Mouse (Mus musculus): ENCODE data around the gene Lap3. TPM values are rescaled to one million over a fixed set of nuclear protein-coding genes. Genes with fewer than 3 reads are reported as not detected.
A peak's percentile ranks its signal among the peaks of the same experiment; 100 is the strongest.

Lap3 gene
- polyA plus RNA-seq, 1 experiment, result 14.9 TPM

DNA sequence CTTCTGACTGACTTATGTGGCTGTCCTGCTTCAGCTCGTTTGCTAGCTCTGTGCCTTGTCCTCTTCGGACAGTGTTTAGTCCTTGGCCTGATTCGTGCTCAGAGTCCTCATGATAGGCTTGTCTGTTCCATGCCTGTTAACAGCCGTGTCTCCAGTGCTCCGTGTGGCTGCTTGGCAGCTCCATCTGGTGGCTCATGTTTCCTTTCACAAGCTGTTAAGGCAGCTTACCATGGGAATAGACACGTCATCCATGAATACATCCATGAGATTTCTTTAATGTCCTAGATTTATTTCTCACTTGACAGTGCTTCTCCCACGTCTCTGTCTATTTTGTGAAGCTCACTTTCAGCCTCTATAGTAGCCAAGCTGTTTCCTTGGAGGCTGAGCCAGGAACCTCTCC, 16.9 kb downstream of the Lap3 start:
- Histone ChIP-seq H3K4me3 (ENCODE audit: control insufficient read depth, insufficient read depth, low read length) (no peak overlapping the region), H3K27me3 (ENCODE audit: control insufficient read depth, insufficient read depth, low read length) (no peaks in the 10 kb centered on the region), H3K4me1 (replicated peaks; ENCODE audit: control insufficient read depth, insufficient read depth, low read length) (no peaks in the 10 kb centered on the region), H3K36me3 (ENCODE audit: control insufficient read depth, insufficient read depth, low read length) (peaks cover 8% of the 10 kb centered on the region; the same call in 1 of the 2 replicates), H3K27ac (ENCODE audit: control insufficient read depth, insufficient read depth, low read length) (no peak overlapping the region)
- TF ChIP-seq CTCF (IDR thresholded peaks at IDR 0.05; ENCODE audit: borderline replicate concordance, control insufficient read depth, extremely low read depth, insufficient read depth, low read length, poor library complexity), result no peak
- TF ChIP-seq POLR2A (IDR thresholded peaks at IDR 0.05; ENCODE audit: control insufficient read depth, extremely low read depth, insufficient read depth, low read length, poor library complexity), result no peak
- 96% methylated on average over 7 of the region's 7 CpGs for WGBS
- no peak for DNase-seq

GRCm38 (mm10) chr5:45512908-45513307, 19.7 kb downstream of the Lap3 start:
- TF ChIP-seq POLR2A (IDR thresholded peaks at IDR 0.05; ENCODE audit: control insufficient read depth, extremely low read depth, insufficient read depth, low read length, poor library complexity), result no peak
- TF ChIP-seq CTCF (IDR thresholded peaks at IDR 0.05; ENCODE audit: borderline replicate concordance, control insufficient read depth, extremely low read depth, insufficient read depth, low read length, poor library complexity), result no peak
- H3K36me3 ChIP-seq (ENCODE audit: control insufficient read depth, insufficient read depth, low read length), result no peaks in the 10 kb centered on the region
- H3K4me1 ChIP-seq (replicated peaks; ENCODE audit: control insufficient read depth, insufficient read depth, low read length), result no peaks in the 10 kb centered on the region
- no peak overlapping the region for H3K4me3 ChIP-seq (ENCODE audit: control insufficient read depth, insufficient read depth, low read length)
- WGBS, result 96% methylated on average over 6 of the region's 6 CpGs
- no peak for DNase-seq
- H3K27ac ChIP-seq (ENCODE audit: control insufficient read depth, insufficient read depth, low read length), result no peak overlapping the region
- H3K27me3 ChIP-seq (ENCODE audit: control insufficient read depth, insufficient read depth, low read length), result no peaks in the 10 kb centered on the region

DNA sequence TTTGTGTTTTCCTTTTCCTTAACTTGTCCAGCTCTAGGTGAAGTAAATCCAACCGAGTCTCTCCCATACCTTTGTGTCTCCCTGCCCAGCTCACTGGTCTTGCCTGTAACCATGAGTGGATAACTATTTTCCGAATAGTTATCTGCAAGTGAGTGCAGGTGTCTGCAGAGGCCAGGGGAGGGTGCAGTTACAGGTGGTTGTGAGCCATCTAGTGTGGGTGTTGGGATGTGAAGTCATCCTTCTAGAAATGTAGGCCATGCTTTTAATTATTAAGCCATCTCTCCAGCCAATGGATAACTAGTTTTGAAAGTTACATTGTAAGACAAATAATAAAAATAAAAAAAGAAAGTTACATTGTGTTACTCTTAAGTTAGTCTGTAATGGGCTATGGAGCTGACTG, 20.3 kb downstream of the Lap3 start:
- no peak for DNase-seq
- H3K4me1 ChIP-seq (replicated peaks; ENCODE audit: control insufficient read depth, insufficient read depth, low read length), result no peaks in the 10 kb centered on the region
- no peaks in the 10 kb centered on the region for H3K27me3 ChIP-seq (ENCODE audit: control insufficient read depth, insufficient read depth, low read length)
- no peak for TF ChIP-seq POLR2A (IDR thresholded peaks at IDR 0.05; ENCODE audit: control insufficient read depth, extremely low read depth, insufficient read depth, low read length, poor library complexity)
- no peak for TF ChIP-seq CTCF (IDR thresholded peaks at IDR 0.05; ENCODE audit: borderline replicate concordance, control insufficient read depth, extremely low read depth, insufficient read depth, low read length, poor library complexity)
- WGBS, result 91% methylated on average over 2 of the region's 2 CpGs
- H3K4me3 ChIP-seq (ENCODE audit: control insufficient read depth, insufficient read depth, low read length), result no peak overlapping the region
- no peak overlapping the region for H3K27ac ChIP-seq (ENCODE audit: control insufficient read depth, insufficient read depth, low read length)
- H3K36me3 ChIP-seq (ENCODE audit: control insufficient read depth, insufficient read depth, low read length), result no peaks in the 10 kb centered on the region

DNA sequence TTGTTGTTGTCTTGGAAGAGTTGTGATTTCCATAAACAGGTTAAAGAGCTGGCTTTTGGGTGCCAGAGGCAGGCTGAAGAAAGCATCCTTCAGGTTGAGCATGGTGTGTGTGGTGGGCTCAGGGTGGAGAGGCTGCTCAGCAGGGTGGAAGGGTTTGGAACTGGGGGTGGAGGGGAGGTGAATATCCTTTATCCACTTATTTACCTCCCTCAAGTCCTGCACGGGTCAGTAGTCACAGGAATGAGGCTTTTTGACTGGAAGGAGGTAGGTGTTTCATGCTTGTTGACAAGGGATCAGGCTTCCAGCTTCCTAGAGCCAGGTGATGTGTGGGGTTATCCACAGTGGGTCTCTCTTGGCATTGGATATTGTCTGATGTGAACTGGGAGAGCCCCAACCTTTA, 21.4 kb downstream of the Lap3 start:
- no peaks in the 10 kb centered on the region for H3K27me3 ChIP-seq (ENCODE audit: control insufficient read depth, insufficient read depth, low read length)
- DNase-seq, result no peak
- no peak for TF ChIP-seq CTCF (IDR thresholded peaks at IDR 0.05; ENCODE audit: borderline replicate concordance, control insufficient read depth, extremely low read depth, insufficient read depth, low read length, poor library complexity)
- no peak for TF ChIP-seq POLR2A (IDR thresholded peaks at IDR 0.05; ENCODE audit: control insufficient read depth, extremely low read depth, insufficient read depth, low read length, poor library complexity)

DNA sequence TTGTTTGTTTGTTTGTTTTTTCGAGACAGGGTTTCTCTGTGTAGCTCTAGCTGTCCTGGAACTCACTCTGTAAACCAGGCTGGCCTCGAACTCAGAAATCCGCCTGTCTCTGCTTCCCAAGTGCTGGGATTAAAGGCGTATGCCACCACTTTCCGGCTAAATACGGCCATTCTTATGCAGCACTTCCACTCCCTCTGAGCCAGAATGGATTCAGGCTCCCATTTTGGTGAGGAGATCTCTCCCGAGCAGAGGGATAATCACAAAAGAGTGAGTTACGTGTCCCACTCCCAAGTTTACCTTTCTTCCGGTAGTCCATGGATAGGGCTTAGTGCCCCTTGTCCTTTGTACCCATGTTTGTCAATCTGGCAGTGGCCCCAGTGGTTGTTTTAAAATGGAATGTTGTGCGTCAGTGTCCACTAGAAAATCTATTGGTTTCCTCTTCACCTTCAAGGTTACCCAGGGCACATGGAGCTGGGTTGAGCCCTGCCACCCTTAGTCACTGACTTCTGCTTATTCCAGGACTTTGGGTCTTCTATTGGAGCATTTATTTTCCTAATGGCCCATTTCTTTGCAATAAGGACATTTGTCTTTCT, 22.1 kb downstream of the Lap3 start:
- no peak for DNase-seq
- no peaks in the 10 kb centered on the region for H3K36me3 ChIP-seq (ENCODE audit: control insufficient read depth, insufficient read depth, low read length)
- TF ChIP-seq CTCF (IDR thresholded peaks at IDR 0.05; ENCODE audit: borderline replicate concordance, control insufficient read depth, extremely low read depth, insufficient read depth, low read length, poor library complexity) (no peak), POLR2A (IDR thresholded peaks at IDR 0.05; ENCODE audit: control insufficient read depth, extremely low read depth, insufficient read depth, low read length, poor library complexity) (no peak)
- no peaks in the 10 kb centered on the region for H3K27me3 ChIP-seq (ENCODE audit: control insufficient read depth, insufficient read depth, low read length)
- H3K4me1 ChIP-seq (replicated peaks; ENCODE audit: control insufficient read depth, insufficient read depth, low read length), result no peaks in the 10 kb centered on the region
- WGBS, result 95% methylated on average over 10 of the region's 10 CpGs
- H3K4me3 ChIP-seq (ENCODE audit: control insufficient read depth, insufficient read depth, low read length), result no peak overlapping the region
- H3K27ac ChIP-seq (ENCODE audit: control insufficient read depth, insufficient read depth, low read length), result no peak overlapping the region

More for the DNA sequence above, 21.4 kb downstream of the Lap3 start:
- H3K4me3 ChIP-seq (ENCODE audit: control insufficient read depth, insufficient read depth, low read length), result no peak overlapping the region
- no peaks in the 10 kb centered on the region for H3K36me3 ChIP-seq (ENCODE audit: control insufficient read depth, insufficient read depth, low read length)
- H3K4me1 ChIP-seq (replicated peaks; ENCODE audit: control insufficient read depth, insufficient read depth, low read length), result no peaks in the 10 kb centered on the region
- no peak overlapping the region for H3K27ac ChIP-seq (ENCODE audit: control insufficient read depth, insufficient read depth, low read length)
- 96% methylated on average over 1 of the region's 1 CpGs for WGBS

DNA sequence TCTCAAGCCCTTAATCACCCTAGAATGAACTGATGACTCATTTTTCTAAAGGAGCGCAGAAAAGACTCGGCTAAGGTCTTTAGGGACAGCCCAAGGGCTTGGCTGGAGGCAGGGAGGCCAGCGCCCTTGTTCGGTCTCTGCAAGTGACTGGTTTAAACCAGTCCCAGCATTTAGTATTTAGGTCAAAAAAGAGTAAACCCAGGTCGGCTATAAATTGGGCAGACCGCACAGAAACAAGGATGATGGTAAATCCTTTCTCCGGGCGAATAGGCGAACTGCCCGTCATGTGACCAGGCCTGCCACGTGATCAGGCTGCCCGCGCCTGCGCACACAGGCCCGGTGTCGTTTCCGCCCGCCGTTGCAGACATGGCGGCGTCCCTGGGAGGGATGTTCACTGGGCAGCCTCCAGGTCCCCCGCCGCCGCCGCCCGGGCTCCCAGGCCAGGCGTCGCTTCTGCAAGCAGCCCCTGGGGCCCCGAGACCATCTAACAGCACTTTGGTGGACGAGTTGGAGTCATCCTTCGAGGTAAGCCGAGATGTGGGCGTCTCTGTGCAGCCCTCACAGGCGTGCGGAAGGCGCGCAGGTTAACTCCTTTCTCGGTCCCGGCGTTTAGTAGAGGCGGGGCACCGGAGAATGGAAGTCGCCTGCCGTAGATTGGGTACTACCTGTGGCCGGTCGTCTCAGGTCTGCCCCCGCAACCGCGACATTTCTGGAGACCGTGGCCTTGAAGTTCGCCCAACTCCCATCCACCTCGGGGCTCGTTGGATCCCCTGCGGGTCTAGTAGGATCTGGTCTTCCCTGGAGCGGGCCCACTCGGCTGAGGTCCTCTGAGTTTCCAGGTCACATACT, 27.0 kb downstream of the Lap3 start, which contains the start of gene Med28:
Gene Med28, plus strand, starts transcription at position 270 of the 849 bp plus-strand sequence.
- Histone ChIP-seq H3K36me3 (ENCODE audit: control insufficient read depth, insufficient read depth, low read length) (peaks cover 8% of the 10 kb centered on the region; the same call in 1 of the 2 replicates), H3K27me3 (ENCODE audit: control insufficient read depth, insufficient read depth, low read length) (no peaks in the 10 kb centered on the region), H3K4me3 (ENCODE audit: control insufficient read depth, insufficient read depth, low read length) (peak within 1 kb of the TSS; percentile 98), H3K4me1 (replicated peaks; ENCODE audit: control insufficient read depth, insufficient read depth, low read length) (peaks cover 6% of the 10 kb centered on the region; the same call in 1 of the 2 replicates), H3K27ac (ENCODE audit: control insufficient read depth, insufficient read depth, low read length) (no peak within 1 kb of the TSS)
- TF ChIP-seq POLR2A (IDR thresholded peaks at IDR 0.05; ENCODE audit: control insufficient read depth, extremely low read depth, insufficient read depth, low read length, poor library complexity), result peak; percentile 86
- TF ChIP-seq CTCF (IDR thresholded peaks at IDR 0.05; ENCODE audit: borderline replicate concordance, control insufficient read depth, extremely low read depth, insufficient read depth, low read length, poor library complexity), result no peak
- peak; percentile 96 for DNase-seq
- 2% methylated on average over 56 of the region's 56 CpGs for WGBS
